In genomic region chr3:101661184-101661992, GRCm38 (mm10) we compare ENCODE assay signal across 10 mouse cellular contexts. TPM values are rescaled to one million over a fixed set of nuclear protein-coding genes. Genes with fewer than 3 reads are reported as not detected.
DNase-seq lines count a peak whose midpoint lies in the region; ATAC-seq and TF ChIP-seq lines count a peak whose summit lies in the region.
"Had no signal": no experiment of that assay in that cellular context is flagged by ENCODE, and none has a peak within 500 bp of the region (broad histone marks: within the 10 kb centered on the region; RNA-seq: fewer than 3 reads in every experiment).

No protein-coding gene starts in this region.

- H3K4me2 ChIP-seq in intestine, embryonic 14.5 days (ENCODE audit: low read length), result no peak overlapping the region
- H3K4me2 ChIP-seq in intestine, postnatal 0 days (replicated peaks; ENCODE audit: low read depth), result no peak overlapping the region
- H3K4me2 ChIP-seq in intestine, embryonic 15.5 days (replicated peaks), result no peak overlapping the region
- H3K4me2 ChIP-seq: limb, embryonic 13.5 days had no signal

- H3K4me1 ChIP-seq in intestine, embryonic 14.5 days (replicated peaks; ENCODE audit: control insufficient read depth, insufficient read depth, low read length), result peaks cover 7% of the 10 kb centered on the region; the same call in 1 of the 2 replicates
- no peaks in the 10 kb centered on the region; the same call in 1 of the 2 replicates for H3K4me1 ChIP-seq in intestine, postnatal 0 days (replicated peaks; ENCODE audit: control insufficient read depth, insufficient read depth, low read length)
- H3K4me1 ChIP-seq in intestine, embryonic 15.5 days (replicated peaks), result peaks cover 12% of the 10 kb centered on the region; the same call in 1 of the 2 replicates

- H3K4me3 ChIP-seq in intestine, embryonic 14.5 days (ENCODE audit: low read depth, low read length), result no peak overlapping the region
- H3K4me3 ChIP-seq in intestine, postnatal 0 days (ENCODE audit: low read depth, low read length), result no peak overlapping the region
- no peak overlapping the region for H3K4me3 ChIP-seq in intestine, embryonic 15.5 days (replicated peaks)
- H3K4me3 ChIP-seq: limb, embryonic 13.5 days had no signal

- no peak for DNase-seq in intestine, embryonic 14.5 days (ENCODE audit: low spot score)
- DNase-seq in embryo, embryonic 11 days, result peak; percentile 82
- DNase-seq in neural tube, embryonic 10.5 days (ENCODE audit: extremely low spot score, low spot score), result peak; percentile 60
- DNase-seq in spleen, adult 18-20 months, result no peak
- no peak for DNase-seq in right cerebral cortex, postnatal 4 days
- DNase-seq in heart, adult 18-20 months, result no peak

- H3K9me3 ChIP-seq in intestine, embryonic 14.5 days (ENCODE audit: control insufficient read depth, low read length), result no peaks in the 10 kb centered on the region
- H3K9me3 ChIP-seq in intestine, postnatal 0 days (ENCODE audit: control insufficient read depth), result no peaks in the 10 kb centered on the region
- H3K9me3 ChIP-seq in intestine, embryonic 15.5 days, result no peaks in the 10 kb centered on the region
- H3K9me3 ChIP-seq: G1E; limb, embryonic 13.5 days had no signal

- H3K27me3 ChIP-seq in intestine, embryonic 14.5 days (replicated peaks; ENCODE audit: control insufficient read depth, insufficient read depth, low read length), result no peaks in the 10 kb centered on the region
- no peaks in the 10 kb centered on the region for H3K27me3 ChIP-seq in intestine, postnatal 0 days (replicated peaks; ENCODE audit: control insufficient read depth, insufficient read depth, low read length)
- no peaks in the 10 kb centered on the region for H3K27me3 ChIP-seq in intestine, embryonic 15.5 days (replicated peaks)
- H3K27me3 ChIP-seq: limb, embryonic 13.5 days had no signal

- H3K36me3 ChIP-seq in intestine, embryonic 14.5 days (ENCODE audit: control insufficient read depth, insufficient read depth, low read length), result no peaks in the 10 kb centered on the region
- no peaks in the 10 kb centered on the region for H3K36me3 ChIP-seq in intestine, postnatal 0 days (ENCODE audit: control insufficient read depth, insufficient read depth)
- no peaks in the 10 kb centered on the region for H3K36me3 ChIP-seq in intestine, embryonic 15.5 days
- H3K36me3 ChIP-seq: G1E; limb, embryonic 13.5 days had no signal

- 0 out of 2 replicates have a peak, but pooled peaks have one; percentile 32 for ATAC-seq in intestine, embryonic 14.5 days (replicated peaks; ENCODE audit: low FRiP score, low TSS enrichment, low read depth)
- ATAC-seq in intestine, postnatal 0 days, result no peak
- peak; percentile 15; the same call in 1 of the 2 replicates for ATAC-seq in intestine, embryonic 15.5 days

- no peak overlapping the region for H3K27ac ChIP-seq in intestine, embryonic 14.5 days (ENCODE audit: low read depth)
- H3K27ac ChIP-seq in intestine, postnatal 0 days (ENCODE audit: low read depth, low read length), result no peak overlapping the region
- no peak overlapping the region for H3K27ac ChIP-seq in intestine, embryonic 15.5 days
- H3K27ac ChIP-seq: limb, embryonic 13.5 days had no signal

- TF ChIP-seq CTCF in intestine, postnatal 0 days (IDR thresholded peaks at IDR 0.05; ENCODE audit: low read depth), result no peak

- 42% methylated on average over 9 of the region's 9 CpGs for whole genome bisulfite sequencing in intestine, embryonic 14.5 days
- WGBS in intestine, postnatal 0 days, result 60% methylated on average over 9 of the region's 9 CpGs
- 49% methylated on average over 9 of the region's 9 CpGs for WGBS in intestine, embryonic 15.5 days

- H3K9ac ChIP-seq in intestine, embryonic 14.5 days (ENCODE audit: low read length), result no peak overlapping the region
- H3K9ac ChIP-seq in intestine, postnatal 0 days (ENCODE audit: low read depth, low read length), result no peak overlapping the region
- no peak overlapping the region for H3K9ac ChIP-seq in intestine, embryonic 15.5 days
- H3K9ac ChIP-seq: limb, embryonic 13.5 days had no signal

RNA-seq across cellular contexts. Expression of gene Atp1a1, which starts 56.9 kb away (rescaled TPM):
- 238 and 276 TPM in 2 replicates for polyA plus RNA-seq in intestine, embryonic 14.5 days (2014; fragmentation: Nextera tagmentation; extraction: Ambion mirVana)
- polyA plus RNA-seq in intestine, postnatal 0 days (2015; fragmentation: Nextera tagmentation; extraction: Ambion mirVana), result 309 and 318 TPM in 2 replicates
- polyA plus RNA-seq in intestine, embryonic 15.5 days (2015; fragmentation: Nextera tagmentation; extraction: Ambion mirVana), result 247 and 251 TPM in 2 replicates
- 100 to 1,000 TPM; 711 to 790 TPM for total RNA-seq in heart, adult 18-20 months (2021)

Comparison
In these comparisons a context has a peak if more than half of its experiments do, and no peak if none do; other contexts are left out.
1. DNase-seq: peak in embryo, embryonic 11 days (single experiment) and neural tube, embryonic 10.5 days (single experiment); none in intestine, embryonic 14.5 days (single experiment), spleen, adult 18-20 months (0 of 2), right cerebral cortex, postnatal 4 days (single experiment) and heart, adult 18-20 months (0 of 2).